Mouse (Mus musculus): ENCODE data around the gene Celf3. TPM values are rescaled to one million over a fixed set of nuclear protein-coding genes. Genes with fewer than 3 reads are reported as not detected.

Gene Celf3
- total and polyA plus RNA-seq, 3 experiments = 0.23 to 0.31 TPM; not detected in 1

GRCm38 (mm10) chr3:94443597-94443964 lies 34.5 kb upstream of the Celf3 start, which contains the start of gene Oaz3:
Gene Oaz3 (minus strand): TSS chr3:94443915.
- H3K79me2 ChIP-seq (ENCODE audit: control insufficient read depth, insufficient read depth, low read length, poor library complexity) = peaks cover 13% of the 10 kb centered on the region
- no peak for TF ChIP-seq TCF12 (IDR thresholded peaks at IDR 0.05; ENCODE audit: low read depth, low read length)
- no peak for TF ChIP-seq MAX (IDR thresholded peaks at IDR 0.05; ENCODE audit: low read length)
- TF ChIP-seq EP300 (IDR thresholded peaks at IDR 0.05; ENCODE audit: low read depth in 1 of 2, low read length in 2 of 2) = no peak
- TF ChIP-seq SMC3 (IDR thresholded peaks at IDR 0.05; ENCODE audit: low read depth, low read length) = no peak
- 0 out of 2 replicates have a peak, but pooled peaks have one; percentile 6 for TF ChIP-seq MYC (IDR thresholded peaks at IDR 0.05; ENCODE audit: low read depth, low read length)
- no peak for TF ChIP-seq KAT2A (conservative IDR thresholded peaks at IDR 0.05; ENCODE audit: low read depth, low read length)
- no peak for DNase-seq (ENCODE audit: low read depth, low spot score)

GRCm38 (mm10) chr3:94449377-94449776 lies 28.7 kb upstream of the Celf3 start:
- peaks cover 4 to 21% of the 10 kb centered on the region in 2 experiments for H3K36me3 ChIP-seq (ENCODE audit: control insufficient read depth in 1 of 2, insufficient read depth in 2 of 2, low read length in 2 of 2)
- H3K27ac ChIP-seq (ENCODE audit: control insufficient read depth, low read depth, low read length) = no peak overlapping the region
- H3K4me1 ChIP-seq (ENCODE audit: control insufficient read depth in 1 of 2, insufficient read depth in 2 of 2, low read length in 2 of 2) = peaks cover 0 to 3% of the 10 kb centered on the region in 2 experiments; a peak in 2 of 4 replicates
- DNase-seq (ENCODE audit: low read depth, low spot score) = no peak
- peaks cover 1% of the 10 kb centered on the region; the same call in 1 of the 2 replicates for H3K79me2 ChIP-seq (ENCODE audit: control insufficient read depth, insufficient read depth, low read length, poor library complexity)
- H3K9ac ChIP-seq (ENCODE audit: control insufficient read depth, low read depth, low read length, poor library complexity, severe bottlenecking) = no peak overlapping the region
- H3K4me3 ChIP-seq (ENCODE audit: control insufficient read depth in 1 of 2, insufficient read depth in 1 of 2, low read depth in 2 of 2, low read length in 2 of 2) = no peak overlapping the region
- TF ChIP-seq POLR2A (IDR thresholded peaks at IDR 0.05; ENCODE audit: control insufficient read depth in 1 of 2, insufficient read depth in 1 of 2, low read depth in 1 of 2, low read length in 2 of 2, poor library complexity in 1 of 2) (0 out of 4 replicates have a peak, but pooled peaks of 1 of the 2 experiments have one; percentile 27), CTCF (IDR thresholded peaks at IDR 0.05 in 2 of 3, conservative IDR thresholded peaks at IDR 0.05 in 1 of 3; ENCODE audit: control insufficient read depth in 1 of 3, insufficient read depth in 1 of 3, low read depth in 2 of 3, low read length in 3 of 3, poor library complexity in 1 of 3, severe bottlenecking in 1 of 3) (no peak)
- no peaks in the 10 kb centered on the region for H3K9me3 ChIP-seq (replicated peaks; ENCODE audit: insufficient read depth, low read length)
- no peaks in the 10 kb centered on the region for H3K27me3 ChIP-seq (ENCODE audit: control insufficient read depth in 1 of 2, insufficient read depth in 2 of 2, low read length in 2 of 2)

More at GRCm38 (mm10) chr3:94443597-94443964, 34.5 kb upstream of the Celf3 start, which contains the start of gene Oaz3:
- Histone ChIP-seq H3K4me1 (ENCODE audit: control insufficient read depth in 1 of 2, insufficient read depth in 2 of 2, low read length in 2 of 2) (peaks cover 0 to 8% of the 10 kb centered on the region in 2 experiments; a peak in 2 of 4 replicates), H3K27ac (ENCODE audit: control insufficient read depth, low read depth, low read length) (peak within 1 kb of the TSS; percentile 46), H3K4me3 (ENCODE audit: control insufficient read depth in 1 of 2, insufficient read depth in 1 of 2, low read depth in 2 of 2, low read length in 2 of 2) (peak within 1 kb of the TSS; percentile 76 to 93), H3K9ac (ENCODE audit: control insufficient read depth, low read depth, low read length, poor library complexity, severe bottlenecking) (peak within 1 kb of the TSS; percentile 84), H3K27me3 (ENCODE audit: control insufficient read depth in 1 of 2, insufficient read depth in 2 of 2, low read length in 2 of 2) (peaks cover 1 to 5% of the 10 kb centered on the region in 2 experiments; a peak in 2 of 4 replicates), H3K9me3 (replicated peaks; ENCODE audit: insufficient read depth, low read length) (no peaks in the 10 kb centered on the region), H3K36me3 (ENCODE audit: control insufficient read depth in 1 of 2, insufficient read depth in 2 of 2, low read length in 2 of 2) (peaks cover 11 to 18% of the 10 kb centered on the region in 2 experiments)

- Histone ChIP-seq H3K79me2 (ENCODE audit: control insufficient read depth, insufficient read depth, low read length, poor library complexity) (no peaks in the 10 kb centered on the region), H3K9me3 (replicated peaks; ENCODE audit: insufficient read depth, low read length) (no peaks in the 10 kb centered on the region), H3K27ac (ENCODE audit: control insufficient read depth, low read depth, low read length) (no peak overlapping the region), H3K4me3 (ENCODE audit: control insufficient read depth in 1 of 2, insufficient read depth in 1 of 2, low read depth in 2 of 2, low read length in 2 of 2) (peak overlapping the region; percentile 36 to 44), H3K27me3 (ENCODE audit: control insufficient read depth in 1 of 2, insufficient read depth in 2 of 2, low read length in 2 of 2) (no peaks in the 10 kb centered on the region), H3K36me3 (ENCODE audit: control insufficient read depth in 1 of 2, insufficient read depth in 2 of 2, low read length in 2 of 2) (peaks cover 0 to 3% of the 10 kb centered on the region in 2 experiments; a peak in 1 of 4 replicates), H3K9ac (ENCODE audit: control insufficient read depth, low read depth, low read length, poor library complexity, severe bottlenecking) (peak overlapping the region; percentile 35; the same call in 1 of the 2 replicates), H3K4me1 (ENCODE audit: control insufficient read depth in 1 of 2, insufficient read depth in 2 of 2, low read length in 2 of 2) (0 out of 4 replicates have a peak, but pooled peaks cover 0 to 2% of the 10 kb centered on the region in 2 experiments)
- DNase-seq (ENCODE audit: low read depth, low spot score) = peak; percentile 97
- TF ChIP-seq MXI1 (IDR thresholded peaks at IDR 0.05; ENCODE audit: low read depth, low read length) = peak; percentile 66; the same call in 1 of the 2 replicates
- TF ChIP-seq UBTF (IDR thresholded peaks at IDR 0.05; ENCODE audit: borderline replicate concordance, insufficient read depth, low read depth, low read length) = no peak
- TF ChIP-seq MYC (IDR thresholded peaks at IDR 0.05; ENCODE audit: low read depth, low read length) = peak; percentile 62; the same call in 1 of the 2 replicates
- 0 out of 2 replicates have a peak, but pooled peaks have one; percentile 10 for TF ChIP-seq NRF1 (IDR thresholded peaks at IDR 0.05; ENCODE audit: insufficient read depth, low read depth, low read length, poor library complexity, severe bottlenecking)
- no peak for TF ChIP-seq MEF2A (IDR thresholded peaks at IDR 0.05; ENCODE audit: extremely low read depth, insufficient replicate concordance, low read depth, low read length, poor library complexity, severe bottlenecking)
- no peak for TF ChIP-seq RCOR1 (IDR thresholded peaks at IDR 0.05; ENCODE audit: low read depth, low read length)
- TF ChIP-seq ZMIZ1 (IDR thresholded peaks at IDR 0.05; ENCODE audit: low read depth, low read length) = peak; percentile 58; the same call in 1 of the 2 replicates
- TF ChIP-seq POLR2AphosphoS5 (IDR thresholded peaks at IDR 0.05; ENCODE audit: borderline replicate concordance, low read depth, low read length) = no peak
- TF ChIP-seq ETS1 (IDR thresholded peaks at IDR 0.05; ENCODE audit: low read depth, low read length) = no peak
- peak; percentile 99 for TF ChIP-seq ZC3H11A (IDR thresholded peaks at IDR 0.05; ENCODE audit: low read depth, low read length)
- peak; percentile 42; the same call in 1 of the 2 replicates for TF ChIP-seq ZNF384 (IDR thresholded peaks at IDR 0.05; ENCODE audit: low read depth, low read length)
- TF ChIP-seq E2F4 (IDR thresholded peaks at IDR 0.05; ENCODE audit: borderline replicate concordance, low read depth, low read length) = no peak
- no peak for TF ChIP-seq POLR2AphosphoS2 (IDR thresholded peaks at IDR 0.05; ENCODE audit: low read length)
- no peak; the same call in none of the 2 replicates for TF ChIP-seq RAD21 (IDR thresholded peaks at IDR 0.05; ENCODE audit: low read depth, low read length)
- TF ChIP-seq GATA1 (IDR thresholded peaks at IDR 0.05; ENCODE audit: low read depth, low read length) = no peak
- TF ChIP-seq TAL1 (IDR thresholded peaks at IDR 0.05; ENCODE audit: low read length) = no peak
- no peak for TF ChIP-seq USF2 (IDR thresholded peaks at IDR 0.05; ENCODE audit: borderline replicate concordance in 1 of 2, insufficient read depth in 1 of 2, low read depth in 1 of 2, low read length in 2 of 2)
Measured at GRCm38 (mm10) chr3:94456529-94457000, 21.5 kb upstream of the Celf3 start.

Measured in MEL (cell line).